Mouse (Mus musculus) lung, embryonic 16.5 days (tissue): ENCODE results near the gene Scrn2. TPM values are rescaled to one million over a fixed set of nuclear protein-coding genes. Genes with fewer than 3 reads are reported as not detected.
A peak's percentile ranks its signal among the peaks of the same experiment; 100 is the strongest.

Experiments used
- ATAC-seq: fragments of 200-750 bp; cut with Nextera tagmentation; 2 replicates; pipeline ENCODE4 v1.8.0; 2017; ENCODE audit warnings: low read depth, mild to moderate bottlenecking, moderate library complexity
- H3K27ac ChIP-seq: fragments of 300-500 bp; sonication (generic); 2 replicates; pipeline ENCODE4 v1.5.1; 2014; ENCODE audit warnings: mild to moderate bottlenecking, control low read depth, low read length
- H3K27me3 ChIP-seq: fragments of 300-500 bp; sonication (generic); 2 replicates; pipeline ENCODE4 v1.6.1; 2014; ENCODE audit warnings: low read depth, low read length, mixed read lengths; ENCODE audit not compliant: control insufficient read depth, insufficient read depth
- H3K36me3 ChIP-seq: fragments of 300-500 bp; sonication (generic); 2 replicates; pipeline ENCODE4 v1.6.1; 2014; ENCODE audit warnings: low read length; ENCODE audit not compliant: control insufficient read depth, insufficient read depth
- H3K4me1 ChIP-seq: fragments of 300-500 bp; sonication (generic); replicated peaks from 2 replicates; pipeline ENCODE4 v1.6.1; 2014; ENCODE audit warnings: low read length, mixed read lengths; ENCODE audit not compliant: control insufficient read depth, insufficient read depth
- H3K4me2 ChIP-seq: fragments of 300-500 bp; sonication (generic); 2 replicates; pipeline ENCODE4 v1.6.1; 2014; ENCODE audit warnings: low read depth, low read length, control low read depth
- H3K4me3 ChIP-seq: fragments of 300-500 bp; sonication (generic); 2 replicates; pipeline ENCODE4 v1.5.1; 2014; ENCODE audit warnings: mild to moderate bottlenecking, low read length, control low read depth
- H3K9ac ChIP-seq: fragments of 300-500 bp; sonication (generic); 2 replicates; pipeline ENCODE4 v1.6.1; 2014; ENCODE audit warnings: low read length, control low read depth
- H3K9me3 ChIP-seq: fragments of 300-500 bp; sonication (generic); 2 replicates; pipeline ENCODE4 v1.6.1; 2016; ENCODE audit warnings: low read length; ENCODE audit not compliant: control insufficient read depth
- WGBS: fragments of 180-500 bp; shearing (Covaris S2); extraction: QIAGEN DNeasy Blood & Tissue Kit; methylation state at CpG from one replicate; pipeline ENCODE4 v1.1.7; 2014; 5-methylcytosine and 5-hydroxymethylcytosine counted together
- polyA plus RNA-seq: library from polyadenylated mRNA; unstranded; fragments of >200 nt; fragmentation: Nextera tagmentation; extraction: Ambion mirVana; gene quantifications from 2 replicates; pipeline ENCODE4 v1.2.1, GENCODE M21; 2015

Scrn2 gene
- polyA plus RNA-seq, 1 experiment from 2014 or later: 29.7 TPM

DNA sequence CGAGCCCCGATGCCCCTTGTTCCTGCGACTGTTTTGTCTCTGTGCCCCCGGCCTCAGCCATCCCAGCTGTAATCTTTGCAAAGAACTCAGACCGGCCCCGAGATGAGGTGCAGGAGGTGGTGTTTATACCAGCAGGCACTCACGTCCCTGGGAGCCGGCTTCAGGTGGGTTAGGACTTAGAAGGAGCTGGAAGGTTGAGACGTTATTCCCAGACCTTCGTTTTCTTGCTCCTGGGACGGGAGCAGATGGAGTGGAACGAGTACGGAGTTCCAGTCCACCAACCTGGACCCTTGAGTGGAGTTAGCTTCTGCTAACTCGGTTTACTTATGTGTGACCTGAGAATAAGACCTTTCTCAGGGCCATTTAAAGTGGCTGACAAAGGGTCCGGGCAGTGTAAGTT lies 688 bp downstream of the Scrn2 start:
- Histone ChIP-seq H3K27me3 (no peaks in the 10 kb centered on the region), H3K4me1 (peaks cover 11% of the 10 kb centered on the region), H3K36me3 (no peaks in the 10 kb centered on the region), H3K9me3 (no peaks in the 10 kb centered on the region), H3K27ac (peak overlapping the region; percentile 91; the same call in 1 of the 2 replicates), H3K4me3 (peak overlapping the region; percentile 76), H3K9ac (peak overlapping the region; percentile 90), H3K4me2 (peak overlapping the region; percentile 85)
- WGBS: 11% methylated on average over 15 of the region's 15 CpGs
- no peak for ATAC-seq

DNA sequence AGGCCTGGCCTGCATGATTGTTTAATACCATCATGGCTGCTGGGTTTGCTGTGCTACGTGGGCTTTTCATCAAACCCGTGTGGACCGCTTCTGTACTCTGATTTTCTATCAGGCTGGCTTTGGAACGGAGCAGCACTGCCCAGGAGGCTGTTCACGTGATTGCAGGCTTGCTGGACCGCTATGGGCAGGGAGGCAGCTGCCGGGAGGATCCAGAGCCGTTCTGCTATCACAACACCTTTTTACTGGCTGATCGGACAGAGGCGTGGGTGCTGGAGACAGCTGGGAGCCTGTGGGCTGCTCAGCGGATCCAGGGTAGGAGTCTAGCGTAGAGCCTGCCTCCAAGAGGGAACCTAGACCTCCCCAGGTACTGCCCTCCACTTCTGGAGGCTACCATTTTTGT lies 2.2 kb downstream of the Scrn2 start:
- no peaks in the 10 kb centered on the region for H3K9me3 ChIP-seq
- peaks cover 5% of the 10 kb centered on the region; the same call in 1 of the 2 replicates for H3K4me1 ChIP-seq
- H3K27ac ChIP-seq: no peak overlapping the region
- H3K4me3 ChIP-seq: no peak overlapping the region
- no peaks in the 10 kb centered on the region for H3K36me3 ChIP-seq
- H3K4me2 ChIP-seq: no peak overlapping the region
- no peak overlapping the region for H3K9ac ChIP-seq
- 75% methylated on average over 12 of the region's 12 CpGs for WGBS
- no peaks in the 10 kb centered on the region for H3K27me3 ChIP-seq
- no peak for ATAC-seq

DNA sequence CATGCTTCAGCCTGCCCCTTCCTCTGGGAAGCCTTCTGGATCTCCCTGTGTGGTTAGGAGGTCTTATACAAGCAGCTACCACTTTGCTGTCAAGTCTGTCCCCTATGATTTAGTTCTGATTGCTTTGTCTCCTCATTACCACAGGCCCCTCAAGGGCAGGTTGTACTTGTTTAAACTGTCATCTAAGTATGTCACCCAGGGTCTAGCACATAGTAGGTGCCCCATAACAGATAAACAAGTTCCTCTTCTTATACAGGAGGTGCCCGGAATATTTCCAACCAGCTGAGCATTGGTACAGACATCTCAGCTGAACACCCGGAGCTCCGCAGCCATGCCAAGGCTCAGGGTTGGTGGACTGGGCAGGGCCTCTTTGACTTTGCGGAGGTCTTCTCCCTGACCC lies 2.8 kb downstream of the Scrn2 start:
- no peak overlapping the region for H3K4me3 ChIP-seq
- no peaks in the 10 kb centered on the region for H3K9me3 ChIP-seq
- H3K9ac ChIP-seq: no peak overlapping the region
- no peak overlapping the region for H3K27ac ChIP-seq
- H3K36me3 ChIP-seq: no peaks in the 10 kb centered on the region
- no peaks in the 10 kb centered on the region for H3K27me3 ChIP-seq
- H3K4me2 ChIP-seq: no peak overlapping the region
- no peak for ATAC-seq
- WGBS: 91% methylated on average over 4 of the region's 4 CpGs
- H3K4me1 ChIP-seq: peaks cover 5% of the 10 kb centered on the region; the same call in 1 of the 2 replicates

DNA sequence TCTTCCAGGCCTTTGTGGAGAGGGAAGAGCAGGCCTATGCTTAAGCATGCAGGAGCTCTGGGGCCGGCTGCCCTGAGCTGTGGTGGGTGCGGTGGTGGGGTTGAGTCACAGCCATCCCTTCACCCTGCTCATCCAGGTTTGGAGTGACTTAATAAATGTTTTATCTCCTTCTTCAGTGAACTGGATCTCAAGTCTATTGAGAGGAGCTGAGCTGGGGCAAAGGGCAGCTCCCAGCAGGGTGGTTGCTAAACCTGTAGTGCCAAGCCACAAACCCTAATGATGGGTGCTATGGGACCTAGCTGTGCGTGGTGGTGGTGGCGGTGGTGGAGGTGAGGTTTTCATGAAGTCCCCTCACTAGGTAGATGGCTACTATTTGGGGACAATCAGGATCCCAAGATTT lies 4.0 kb downstream of the Scrn2 start:
- Histone ChIP-seq H3K4me1 (peaks cover 5% of the 10 kb centered on the region; the same call in 1 of the 2 replicates), H3K9ac (no peak overlapping the region), H3K27me3 (no peaks in the 10 kb centered on the region), H3K4me3 (no peak overlapping the region), H3K4me2 (no peak overlapping the region), H3K36me3 (no peaks in the 10 kb centered on the region), H3K27ac (no peak overlapping the region), H3K9me3 (no peaks in the 10 kb centered on the region)
- ATAC-seq: no peak
- WGBS: 94% methylated on average over 4 of the region's 4 CpGs

DNA sequence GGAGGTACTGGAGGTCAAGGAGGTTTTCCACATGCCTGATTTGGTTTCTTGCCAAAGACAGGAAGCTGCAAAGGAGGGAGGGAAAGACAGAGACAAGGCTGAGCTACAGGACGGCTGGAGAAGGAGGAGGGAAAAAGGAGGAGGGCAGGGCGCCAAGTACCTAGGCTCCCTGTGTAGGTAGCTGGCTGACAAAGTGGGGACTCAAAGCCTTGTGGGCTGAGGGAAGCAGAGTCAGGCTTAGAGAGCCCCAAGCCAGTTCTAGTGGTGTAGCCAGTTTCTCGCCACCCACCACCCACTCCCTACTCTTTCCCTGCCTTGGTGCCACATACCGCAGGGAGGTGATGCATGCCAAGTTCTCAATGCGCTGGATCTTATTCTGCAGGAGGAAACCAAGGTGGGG lies 6.4 kb downstream of the Scrn2 start:
- no peak overlapping the region for H3K9ac ChIP-seq
- H3K4me3 ChIP-seq: no peak overlapping the region
- no peak overlapping the region for H3K4me2 ChIP-seq
- no peaks in the 10 kb centered on the region for H3K9me3 ChIP-seq
- ATAC-seq: no peak
- no peak overlapping the region for H3K27ac ChIP-seq
- WGBS: 72% methylated on average over 5 of the region's 5 CpGs
- H3K27me3 ChIP-seq: no peaks in the 10 kb centered on the region
- no peaks in the 10 kb centered on the region; the same call in 1 of the 2 replicates for H3K4me1 ChIP-seq
- no peaks in the 10 kb centered on the region for H3K36me3 ChIP-seq

DNA sequence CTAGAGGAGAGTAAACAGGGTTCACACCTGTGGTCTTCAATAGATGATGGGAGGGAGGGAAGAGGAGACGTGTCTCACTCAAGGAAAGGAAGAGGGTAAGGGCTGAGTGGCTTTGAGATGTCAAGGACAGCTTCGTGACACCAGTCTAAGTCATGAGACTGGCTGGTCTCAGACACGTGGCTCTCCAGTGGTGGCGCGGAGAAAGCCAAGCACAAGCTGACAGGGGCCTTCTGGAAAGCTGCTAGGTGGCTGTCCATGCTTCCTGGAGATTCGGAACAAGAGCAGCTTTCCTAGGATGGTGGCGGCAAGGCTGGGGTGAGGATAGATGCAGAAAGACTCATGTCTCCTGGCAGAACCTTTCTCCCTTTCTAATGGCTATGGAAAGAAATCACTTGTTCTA lies 9.1 kb downstream of the Scrn2 start:
- H3K27me3 ChIP-seq: no peaks in the 10 kb centered on the region
- no peak overlapping the region for H3K9ac ChIP-seq
- no peaks in the 10 kb centered on the region for H3K36me3 ChIP-seq
- no peak for ATAC-seq
- peaks cover 8% of the 10 kb centered on the region for H3K4me1 ChIP-seq
- no peaks in the 10 kb centered on the region for H3K9me3 ChIP-seq
- WGBS: 64% methylated on average over 7 of the region's 7 CpGs
- no peak overlapping the region for H3K27ac ChIP-seq
- H3K4me3 ChIP-seq: no peak overlapping the region
- H3K4me2 ChIP-seq: no peak overlapping the region

DNA sequence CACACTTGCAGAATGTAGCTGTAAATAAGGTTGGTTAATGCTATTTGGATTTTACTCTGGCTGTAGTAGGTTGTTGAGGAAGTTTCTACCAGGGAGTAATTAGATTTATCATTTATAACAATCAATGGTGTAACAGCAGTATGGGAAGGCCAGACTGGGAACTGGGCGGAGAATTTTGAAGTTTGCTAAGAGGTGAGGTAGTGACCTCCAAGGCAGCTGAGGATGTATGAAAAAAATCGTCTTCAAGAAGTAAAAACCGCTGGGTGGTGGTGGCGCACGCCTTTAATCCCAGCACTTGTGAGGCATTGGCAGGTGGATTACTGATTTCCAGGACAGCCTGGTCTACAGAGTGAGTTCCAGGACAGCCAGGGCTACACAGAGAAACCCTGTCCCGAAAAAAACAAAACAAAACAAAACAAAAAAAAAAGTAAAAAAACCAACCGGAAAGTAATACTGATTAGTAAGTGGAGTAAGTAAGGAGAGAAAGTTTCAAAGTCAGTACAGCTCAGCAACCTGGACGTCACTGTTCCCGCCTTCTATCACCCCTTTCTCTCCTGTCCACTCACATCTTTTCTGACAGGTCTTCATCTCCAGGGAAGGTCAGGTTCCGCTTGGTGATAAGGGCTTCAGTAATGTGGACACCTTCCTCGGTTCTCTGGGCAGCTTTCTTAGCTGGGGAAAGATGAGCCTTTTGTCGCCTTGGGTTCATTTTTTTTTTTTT lies 10.7 kb downstream of the Scrn2 start:
- H3K27me3 ChIP-seq: no peaks in the 10 kb centered on the region
- H3K36me3 ChIP-seq: peaks cover 5% of the 10 kb centered on the region; the same call in 1 of the 2 replicates
- peak overlapping the region; percentile 69 for H3K4me2 ChIP-seq
- no peak overlapping the region for H3K27ac ChIP-seq
- peaks cover 8% of the 10 kb centered on the region for H3K4me1 ChIP-seq
- 30% methylated on average over 12 of the region's 12 CpGs for WGBS
- H3K9ac ChIP-seq: no peak overlapping the region; the same call in 1 of the 2 replicates
- peak overlapping the region; percentile 89 for H3K4me3 ChIP-seq
- H3K9me3 ChIP-seq: no peaks in the 10 kb centered on the region
- no peak for ATAC-seq

DNA sequence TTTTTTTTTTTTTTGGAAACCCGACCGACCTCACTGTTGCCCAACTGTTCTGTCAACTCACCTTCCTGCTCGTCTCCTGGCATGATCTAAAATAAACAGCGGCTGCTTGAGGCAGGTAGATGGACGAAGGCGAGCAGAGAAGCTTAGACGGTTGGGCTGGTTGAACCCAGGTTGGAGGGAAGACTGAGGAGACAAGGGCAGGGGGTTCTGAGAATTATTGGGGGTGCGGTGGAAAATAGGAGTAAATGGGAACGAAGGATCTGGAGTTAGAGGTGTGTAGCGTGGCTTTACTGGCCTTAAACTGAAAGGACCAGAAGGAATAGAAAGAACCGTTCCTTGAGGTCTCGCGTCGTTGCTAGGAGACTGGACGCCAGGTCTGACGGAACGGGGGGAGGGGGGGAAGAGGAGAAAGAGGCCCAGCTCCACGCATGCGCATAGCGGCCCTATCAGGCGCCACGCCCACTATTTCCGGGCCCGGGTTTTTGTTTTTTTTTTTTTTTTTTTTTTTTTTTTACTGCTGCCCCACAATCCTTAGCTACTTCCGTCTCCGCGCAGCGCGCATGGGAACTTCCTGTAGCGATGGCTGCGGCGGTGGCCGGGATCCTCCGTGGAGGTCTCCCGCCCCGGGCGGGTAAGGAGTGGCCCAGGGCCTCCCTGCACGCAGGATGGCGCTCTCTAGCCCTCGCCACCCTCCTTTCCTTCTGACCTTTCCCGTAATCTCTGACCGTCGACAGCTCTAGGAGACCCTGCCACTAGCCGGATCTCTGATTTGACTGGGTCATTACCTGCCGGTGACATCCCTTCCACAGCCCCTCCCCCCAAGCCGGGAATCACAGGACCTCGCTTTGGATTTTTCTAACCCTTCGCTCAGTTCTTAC lies 11.5 kb downstream of the Scrn2 start, which contains the start of the genes Lrrc46 and Mrpl10:
Gene Lrrc46, minus strand, starts transcription at position 386 of the 878 bp plus-strand sequence.
Gene Mrpl10, plus strand, starts transcription at position 539 of the 878 bp plus-strand sequence.
- Histone ChIP-seq H3K27ac (peak within 1 kb of the TSS; percentile 36; the same call in 1 of the 2 replicates), H3K36me3 (peaks cover 5% of the 10 kb centered on the region; the same call in 1 of the 2 replicates), H3K4me1 (peaks cover 8% of the 10 kb centered on the region), H3K9me3 (0 out of 2 replicates have a peak, but pooled peaks cover 2% of the 10 kb centered on the region), H3K27me3 (no peaks in the 10 kb centered on the region), H3K4me2 (peak within 1 kb of the TSS; percentile 89), H3K9ac (peak within 1 kb of the TSS; percentile 93), H3K4me3 (peak within 1 kb of the TSS; percentile 89)
- WGBS: under 1% methylated on average over 48 of the region's 48 CpGs
- peak; percentile 94 for ATAC-seq

DNA sequence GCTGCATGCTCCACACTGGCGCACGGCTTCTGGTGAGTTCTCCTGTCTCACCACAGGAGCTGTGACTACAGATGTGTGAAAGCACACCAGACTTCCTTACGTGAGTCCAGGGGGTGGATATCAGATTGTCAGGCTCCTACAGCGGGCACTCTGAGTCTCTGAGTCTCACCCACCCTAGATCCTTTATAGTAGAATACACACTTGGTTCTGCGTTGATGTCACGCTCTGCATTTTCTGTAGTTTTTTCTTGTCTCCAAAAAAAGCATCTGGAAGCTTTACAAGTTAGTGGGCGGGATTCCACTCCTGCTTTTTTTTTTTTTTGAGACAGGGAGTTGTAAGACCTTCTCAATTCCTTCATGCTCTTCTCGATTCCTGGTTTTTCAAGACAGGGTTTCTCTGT lies 15.2 kb downstream of the Scrn2 start:
- 92% methylated on average over 8 of the region's 8 CpGs for WGBS
- Histone ChIP-seq H3K27me3 (no peaks in the 10 kb centered on the region), H3K36me3 (peaks cover 13% of the 10 kb centered on the region), H3K27ac (no peak overlapping the region), H3K4me1 (peaks cover 8% of the 10 kb centered on the region), H3K4me3 (no peak overlapping the region), H3K9me3 (0 out of 2 replicates have a peak, but pooled peaks cover 2% of the 10 kb centered on the region), H3K4me2 (no peak overlapping the region), H3K9ac (no peak overlapping the region)
- no peak for ATAC-seq
